Mouse (Mus musculus) heart, embryonic 13.5 days (tissue): Measurements from ENCODE around the gene Card10. TPM values are rescaled to one million over a fixed set of nuclear protein-coding genes. Genes with fewer than 3 reads are reported as not detected.

Experiments
- ATAC-seq: fragments of 200-750 bp; cut with Nextera tagmentation; 2 replicates; pipeline ENCODE4 v1.8.0; 2017; ENCODE audit warnings: moderate TSS enrichment; ENCODE audit not compliant: insufficient number of reproducible peaks, low FRiP score, low TSS enrichment; ENCODE audit errors: extremely low read depth
- H3K27ac ChIP-seq: fragments of 300-500 bp; sonication (generic); replicated peaks from 2 replicates; pipeline ENCODE4 v1.5.1; 2015; ENCODE audit warnings: moderate library complexity, mild to moderate bottlenecking, inconsistent platforms
- H3K27me3 ChIP-seq: fragments of 300-500 bp; sonication (generic); replicated peaks from 2 replicates; pipeline ENCODE4 v1.6.1; 2015; ENCODE audit warnings: mild to moderate bottlenecking, inconsistent platforms
- H3K36me3 ChIP-seq: fragments of 300-500 bp; sonication (generic); 2 replicates; pipeline ENCODE4 v1.6.1; 2015; ENCODE audit warnings: mild to moderate bottlenecking, inconsistent platforms
- H3K4me1 ChIP-seq: fragments of 300-500 bp; sonication (generic); 2 replicates; pipeline ENCODE4 v1.6.1; 2015; ENCODE audit warnings: inconsistent platforms
- H3K4me2 ChIP-seq: fragments of 300-500 bp; sonication (generic); 2 replicates; pipeline ENCODE4 v1.6.1; 2015; ENCODE audit warnings: inconsistent platforms, mild to moderate bottlenecking, moderate library complexity
- H3K4me3 ChIP-seq: fragments of 300-500 bp; sonication (generic); 2 replicates; pipeline ENCODE4 v1.5.1; 2015; ENCODE audit warnings: moderate library complexity, mild to moderate bottlenecking, inconsistent platforms
- H3K9ac ChIP-seq: fragments of 300-500 bp; sonication (generic); 2 replicates; pipeline ENCODE4 v1.6.1; 2015; ENCODE audit warnings: inconsistent platforms, mild to moderate bottlenecking, moderate library complexity
- H3K9me3 ChIP-seq: fragments of 300-500 bp; sonication (generic); 2 replicates; pipeline ENCODE4 v1.6.1; 2016; ENCODE audit warnings: inconsistent platforms
- WGBS: fragments of 180-500 bp; shearing (Covaris S2); methylation state at CpG from one replicate; pipeline ENCODE4 v1.1.7; 2015; ENCODE audit warnings: mixed read lengths; 5-methylcytosine and 5-hydroxymethylcytosine counted together
- polyA plus RNA-seq: library from polyadenylated mRNA; unstranded; fragments of >200 nt; fragmentation: Nextera tagmentation; extraction: Ambion mirVana; gene quantifications from 2 replicates; pipeline ENCODE4 v1.2.1, GENCODE M21; 2015

Card10 gene
- polyA plus RNA-seq, 1 experiment from 2014 or later: 5.3 TPM

- Histone ChIP-seq H3K4me2 (no peak overlapping the region), H3K4me1 (no peaks in the 10 kb centered on the region), H3K36me3 (no peaks in the 10 kb centered on the region), H3K4me3 (no peak overlapping the region), H3K27me3 (0 out of 2 replicates have a peak, but pooled peaks cover 9% of the 10 kb centered on the region), H3K27ac (no peak overlapping the region), H3K9me3 (no peaks in the 10 kb centered on the region), H3K9ac (no peak overlapping the region)
- no peak; the same call in 1 of the 2 replicates for ATAC-seq
- 45% methylated on average over 6 of the region's 6 CpGs for WGBS
Measured at GRCm38 (mm10) chr15:78750608-78751350, 52.1 kb downstream of the Card10 start.

GRCm38 (mm10) chr15:78749855-78750254 is 53.0 kb downstream of the Card10 start:
- H3K9me3 ChIP-seq: no peaks in the 10 kb centered on the region
- ATAC-seq: no peak
- 44% methylated on average over 5 of the region's 5 CpGs for WGBS
- H3K36me3 ChIP-seq: no peaks in the 10 kb centered on the region
- no peak overlapping the region for H3K4me2 ChIP-seq
- H3K4me3 ChIP-seq: no peak overlapping the region
- no peak overlapping the region for H3K9ac ChIP-seq
- 0 out of 2 replicates have a peak, but pooled peaks cover 9% of the 10 kb centered on the region for H3K27me3 ChIP-seq
- H3K4me1 ChIP-seq: no peaks in the 10 kb centered on the region
- no peak overlapping the region for H3K27ac ChIP-seq

- H3K36me3 ChIP-seq: no peaks in the 10 kb centered on the region
- H3K27ac ChIP-seq: no peak overlapping the region
- H3K27me3 ChIP-seq: peaks cover 30% of the 10 kb centered on the region; the same call in 1 of the 2 replicates
- no peak overlapping the region for H3K4me3 ChIP-seq
- no peak for ATAC-seq
- no peak overlapping the region for H3K9ac ChIP-seq
- H3K4me2 ChIP-seq: no peak overlapping the region
- H3K9me3 ChIP-seq: no peaks in the 10 kb centered on the region
- H3K4me1 ChIP-seq: no peaks in the 10 kb centered on the region
- 4% methylated on average over 5 of the region's 5 CpGs for WGBS
Measured at GRCm38 (mm10) chr15:78744206-78744605, 58.6 kb downstream of the Card10 start.

- peaks cover 31% of the 10 kb centered on the region for H3K27me3 ChIP-seq
- H3K4me3 ChIP-seq: no peak overlapping the region
- no peak overlapping the region for H3K4me2 ChIP-seq
- no peaks in the 10 kb centered on the region for H3K4me1 ChIP-seq
- no peaks in the 10 kb centered on the region for H3K9me3 ChIP-seq
- no peak for ATAC-seq
- WGBS: 95% methylated on average over 10 of the region's 10 CpGs
- H3K9ac ChIP-seq: no peak overlapping the region
- H3K27ac ChIP-seq: no peak overlapping the region
- H3K36me3 ChIP-seq: no peaks in the 10 kb centered on the region
Measured at GRCm38 (mm10) chr15:78742831-78743230, 60.0 kb downstream of the Card10 start.

- Histone ChIP-seq H3K4me1 (0 out of 2 replicates have a peak, but pooled peaks cover 3% of the 10 kb centered on the region), H3K4me2 (no peak overlapping the region)
Measured at GRCm38 (mm10) chr15:78740662-78741061, 62.2 kb downstream of the Card10 start.

GRCm38 (mm10) chr15:78737146-78737545 is 65.7 kb downstream of the Card10 start:
- Histone ChIP-seq H3K36me3 (no peaks in the 10 kb centered on the region), H3K27me3 (peaks cover 56% of the 10 kb centered on the region), H3K4me3 (no peak overlapping the region), H3K9me3 (no peaks in the 10 kb centered on the region), H3K4me2 (no peak overlapping the region), H3K9ac (no peak overlapping the region), H3K4me1 (0 out of 2 replicates have a peak, but pooled peaks cover 3% of the 10 kb centered on the region), H3K27ac (no peak overlapping the region)
- whole genome bisulfite sequencing: 36% methylated on average over 6 of the region's 6 CpGs
- no peak for ATAC-seq

More at GRCm38 (mm10) chr15:78740662-78741061, 62.2 kb downstream of the Card10 start:
- Histone ChIP-seq H3K36me3 (no peaks in the 10 kb centered on the region), H3K9ac (no peak overlapping the region), H3K4me3 (no peak overlapping the region), H3K27me3 (peaks cover 53% of the 10 kb centered on the region), H3K27ac (no peak overlapping the region), H3K9me3 (no peaks in the 10 kb centered on the region)
- WGBS: 44% methylated on average over 12 of the region's 12 CpGs
- no peak for ATAC-seq

GRCm38 (mm10) chr15:78736681-78737100 is 66.2 kb downstream of the Card10 start:
- no peaks in the 10 kb centered on the region for H3K9me3 ChIP-seq

GRCm38 (mm10) chr15:78736181-78736579 is 66.7 kb downstream of the Card10 start:
- Histone ChIP-seq H3K27ac (no peak overlapping the region), H3K4me3 (no peak overlapping the region), H3K9me3 (no peaks in the 10 kb centered on the region), H3K27me3 (peaks cover 48% of the 10 kb centered on the region), H3K36me3 (no peaks in the 10 kb centered on the region), H3K4me2 (no peak overlapping the region), H3K9ac (no peak overlapping the region), H3K4me1 (0 out of 2 replicates have a peak, but pooled peaks cover 3% of the 10 kb centered on the region)
- ATAC-seq: no peak
- 48% methylated on average over 3 of the region's 3 CpGs for WGBS

More at GRCm38 (mm10) chr15:78736681-78737100, 66.2 kb downstream of the Card10 start:
- Histone ChIP-seq H3K27me3 (peaks cover 53% of the 10 kb centered on the region), H3K4me2 (no peak overlapping the region), H3K4me1 (0 out of 2 replicates have a peak, but pooled peaks cover 3% of the 10 kb centered on the region), H3K4me3 (no peak overlapping the region), H3K27ac (no peak overlapping the region), H3K36me3 (no peaks in the 10 kb centered on the region), H3K9ac (no peak overlapping the region)
- WGBS: 37% methylated on average over 7 of the region's 7 CpGs
- ATAC-seq: no peak

- Histone ChIP-seq H3K4me3 (no peak overlapping the region), H3K27me3 (peaks cover 52% of the 10 kb centered on the region), H3K4me1 (0 out of 2 replicates have a peak, but pooled peaks cover 3% of the 10 kb centered on the region), H3K36me3 (no peaks in the 10 kb centered on the region), H3K4me2 (no peak overlapping the region), H3K27ac (no peak overlapping the region), H3K9me3 (no peaks in the 10 kb centered on the region), H3K9ac (no peak overlapping the region)
- no peak for ATAC-seq
- WGBS: 40% methylated on average over 17 of the region's 17 CpGs
Measured at GRCm38 (mm10) chr15:78735431-78736180, 67.2 kb downstream of the Card10 start.

- ATAC-seq: no peak
- Histone ChIP-seq H3K36me3 (no peaks in the 10 kb centered on the region), H3K27me3 (peaks cover 49% of the 10 kb centered on the region), H3K9ac (no peak overlapping the region), H3K4me1 (0 out of 2 replicates have a peak, but pooled peaks cover 1% of the 10 kb centered on the region), H3K4me2 (no peak overlapping the region), H3K27ac (no peak overlapping the region), H3K9me3 (no peaks in the 10 kb centered on the region), H3K4me3 (no peak overlapping the region)
- 43% methylated on average over 4 of the region's 4 CpGs for WGBS
Measured at GRCm38 (mm10) chr15:78731830-78732229, 71.0 kb downstream of the Card10 start.

- no peak overlapping the region for H3K27ac ChIP-seq
- no peak for ATAC-seq
- 70% methylated on average over 12 of the region's 12 CpGs for WGBS
- no peak overlapping the region for H3K4me2 ChIP-seq
- H3K9me3 ChIP-seq: no peaks in the 10 kb centered on the region
- H3K4me1 ChIP-seq: no peaks in the 10 kb centered on the region
- H3K9ac ChIP-seq: no peak overlapping the region
- no peak overlapping the region for H3K4me3 ChIP-seq
- H3K27me3 ChIP-seq: peaks cover 48% of the 10 kb centered on the region
- no peaks in the 10 kb centered on the region for H3K36me3 ChIP-seq
Measured at GRCm38 (mm10) chr15:78730315-78731049, 72.4 kb downstream of the Card10 start.
